Mouse (Mus musculus): ENCODE measurements around the gene Celf3.

The Celf3 gene

GRCm38 (mm10) chr3:94477981-94478422 lies at the start of gene Celf3:
TSS of gene Celf3 (plus strand) at chr3:94478295.
- no peak for DNase-seq (ENCODE audit: low read depth, low spot score)

DNA sequence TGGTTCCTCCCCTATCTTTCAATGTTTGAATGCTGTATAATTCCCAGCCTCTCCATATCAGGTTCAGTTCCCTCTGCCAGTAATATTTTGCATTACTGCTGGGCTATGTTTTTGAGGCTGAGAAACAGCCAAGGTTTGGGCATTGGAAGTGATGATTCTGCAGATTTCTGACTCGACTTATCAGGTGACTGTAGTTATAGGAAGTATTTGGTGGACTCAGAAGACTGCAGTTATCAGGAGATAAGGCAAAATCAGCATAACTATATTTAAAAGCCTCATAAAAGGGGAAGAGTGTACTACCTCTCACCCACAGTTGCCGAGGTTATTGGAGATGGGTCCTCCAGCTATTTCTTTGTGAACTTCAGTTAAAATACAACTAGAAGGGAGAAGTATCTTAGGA lies 47.1 kb upstream of the Celf3 start:
- no peak for DNase-seq (ENCODE audit: low read depth, low spot score)

DNA sequence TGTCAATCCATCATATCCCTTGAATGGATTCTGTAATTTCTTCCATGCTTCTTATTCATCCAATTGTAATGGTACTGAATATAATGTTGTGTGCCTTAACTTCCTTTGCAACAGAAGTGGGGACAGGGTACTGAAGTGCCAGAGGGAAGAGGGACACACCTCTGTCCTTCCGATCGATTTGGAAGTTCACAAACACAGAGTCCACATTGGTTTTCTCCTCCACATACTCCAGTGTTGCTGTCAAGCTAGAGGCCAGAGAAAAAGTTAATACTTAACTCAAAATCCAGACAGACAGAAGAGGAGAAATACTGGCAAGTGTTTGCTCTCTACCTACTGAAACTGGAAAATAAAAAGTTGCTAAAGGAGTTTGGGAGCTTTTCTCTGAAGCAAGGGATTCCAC lies 43.8 kb upstream of the Celf3 start:
- no peak for DNase-seq (ENCODE audit: low read depth, low spot score)

GRCm38 (mm10) chr3:94436420-94436819 lies 41.7 kb upstream of the Celf3 start:
- no peak for DNase-seq (ENCODE audit: low read depth, low spot score)

DNA sequence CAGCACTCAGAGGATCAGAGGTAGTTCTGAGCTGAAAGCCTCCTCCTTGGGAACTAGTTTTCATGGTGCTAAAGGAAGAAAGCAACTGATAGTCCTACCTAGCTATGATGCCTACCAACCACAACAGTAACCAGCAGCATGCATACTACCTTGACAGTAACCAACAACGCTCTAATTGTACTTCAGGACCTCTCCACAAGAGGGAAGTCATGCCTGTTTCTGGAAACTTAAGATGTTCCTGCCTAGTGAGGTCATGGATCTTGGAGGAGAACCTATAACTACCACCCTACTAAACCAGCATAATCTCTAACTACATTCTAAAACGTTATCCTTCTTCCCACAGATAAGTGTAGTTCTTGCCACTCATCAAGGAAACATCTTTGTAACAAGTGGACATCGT lies 36.9 kb upstream of the Celf3 start:
- peak; percentile 36 for DNase-seq (ENCODE audit: low read depth, low spot score)

- peak; percentile 96 for DNase-seq (ENCODE audit: low read depth, low spot score)
Observed at GRCm38 (mm10) chr3:94442951-94443596, 35.0 kb upstream of the Celf3 start, which contains the start of gene Mrpl9. TSS of gene Mrpl9 (plus strand) at chr3:94443318.

GRCm38 (mm10) chr3:94443597-94443964 lies 34.5 kb upstream of the Celf3 start, which contains the start of gene Oaz3:
TSS of gene Oaz3 (minus strand) at chr3:94443915.
- peak; percentile 70 for DNase-seq (ENCODE audit: low read depth, low spot score)

DNA sequence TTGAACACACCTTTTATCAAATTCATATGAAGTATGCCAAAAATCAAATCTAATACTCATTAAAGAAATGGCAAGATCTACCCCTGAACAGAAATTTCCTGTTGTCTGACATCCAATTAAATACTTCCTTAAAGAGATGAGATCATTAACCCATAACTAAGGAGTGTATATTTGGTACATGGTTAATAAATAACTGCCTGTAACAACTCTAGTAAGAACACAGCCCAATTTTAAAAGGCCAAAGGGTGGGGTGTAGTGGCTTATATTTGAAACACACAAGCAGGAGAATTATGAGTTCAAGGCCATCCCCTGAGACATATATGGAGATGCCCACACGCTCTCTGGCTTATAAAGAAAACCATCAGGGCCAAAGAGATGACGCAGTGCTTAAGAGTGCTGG lies 28.7 kb upstream of the Celf3 start:
- no peak for DNase-seq (ENCODE audit: low read depth, low spot score)

DNA sequence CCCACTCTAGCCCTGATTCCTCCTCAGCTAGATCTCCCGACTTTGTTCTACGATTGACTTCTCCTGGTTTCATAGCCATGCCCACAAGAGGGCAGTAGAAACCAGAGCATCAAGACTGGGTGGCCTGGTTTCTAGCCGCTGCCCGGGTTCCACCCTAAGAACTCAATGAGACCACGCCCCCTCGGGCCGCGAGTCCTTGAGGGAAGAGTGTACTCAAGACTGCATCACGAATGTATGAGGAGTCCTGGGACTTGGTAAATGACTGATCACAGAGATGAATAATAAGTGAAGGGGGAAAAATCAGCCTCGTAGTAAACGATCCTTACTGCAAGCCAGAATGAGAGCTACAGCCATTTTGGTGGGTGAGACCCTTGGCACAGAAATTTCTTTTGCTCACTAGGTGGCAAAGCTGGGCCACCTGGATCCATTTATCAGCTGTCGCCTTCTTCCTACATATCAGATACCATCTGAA lies 21.5 kb upstream of the Celf3 start:
- peak; percentile 77 for DNase-seq (ENCODE audit: low read depth, low spot score)

GRCm38 (mm10) chr3:94457055-94457454 lies 21.0 kb upstream of the Celf3 start:
- no peak for DNase-seq (ENCODE audit: low read depth, low spot score)

- DNase-seq (ENCODE audit: low read depth, low spot score), result no peak
Observed at GRCm38 (mm10) chr3:94459834-94460233, 18.3 kb upstream of the Celf3 start.

DNA sequence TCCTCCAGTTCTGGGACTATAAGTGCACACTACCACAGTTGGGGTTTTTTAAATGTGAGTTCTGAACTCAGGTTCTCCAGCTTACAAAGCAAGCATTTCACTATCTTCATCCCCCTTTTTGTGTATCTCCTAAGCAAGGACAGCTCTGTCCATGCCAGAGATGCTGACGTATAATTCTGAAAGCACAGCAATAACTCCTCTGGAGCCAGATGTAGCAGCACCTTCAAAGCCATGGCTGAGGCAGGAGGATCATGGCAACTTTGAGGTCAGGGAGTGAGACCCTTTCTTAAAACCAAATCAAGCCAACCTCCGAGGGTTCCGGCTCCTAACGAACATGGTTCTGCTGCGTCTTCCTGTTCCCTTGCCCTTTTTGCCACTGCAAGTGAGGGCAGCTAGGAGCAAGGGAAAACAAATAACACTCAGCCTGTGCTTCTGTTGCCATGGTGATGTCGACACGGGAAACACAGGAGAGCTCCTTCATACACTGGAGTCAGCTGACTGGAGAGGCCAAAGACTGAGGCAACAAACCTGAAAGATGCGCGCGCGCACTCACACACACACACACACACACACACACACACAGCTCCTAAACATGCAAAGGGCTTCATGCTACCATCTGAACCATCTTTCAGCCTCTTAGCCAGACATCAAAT lies 14.0 kb upstream of the Celf3 start:
- no peak for DNase-seq (ENCODE audit: low read depth, low spot score)

DNA sequence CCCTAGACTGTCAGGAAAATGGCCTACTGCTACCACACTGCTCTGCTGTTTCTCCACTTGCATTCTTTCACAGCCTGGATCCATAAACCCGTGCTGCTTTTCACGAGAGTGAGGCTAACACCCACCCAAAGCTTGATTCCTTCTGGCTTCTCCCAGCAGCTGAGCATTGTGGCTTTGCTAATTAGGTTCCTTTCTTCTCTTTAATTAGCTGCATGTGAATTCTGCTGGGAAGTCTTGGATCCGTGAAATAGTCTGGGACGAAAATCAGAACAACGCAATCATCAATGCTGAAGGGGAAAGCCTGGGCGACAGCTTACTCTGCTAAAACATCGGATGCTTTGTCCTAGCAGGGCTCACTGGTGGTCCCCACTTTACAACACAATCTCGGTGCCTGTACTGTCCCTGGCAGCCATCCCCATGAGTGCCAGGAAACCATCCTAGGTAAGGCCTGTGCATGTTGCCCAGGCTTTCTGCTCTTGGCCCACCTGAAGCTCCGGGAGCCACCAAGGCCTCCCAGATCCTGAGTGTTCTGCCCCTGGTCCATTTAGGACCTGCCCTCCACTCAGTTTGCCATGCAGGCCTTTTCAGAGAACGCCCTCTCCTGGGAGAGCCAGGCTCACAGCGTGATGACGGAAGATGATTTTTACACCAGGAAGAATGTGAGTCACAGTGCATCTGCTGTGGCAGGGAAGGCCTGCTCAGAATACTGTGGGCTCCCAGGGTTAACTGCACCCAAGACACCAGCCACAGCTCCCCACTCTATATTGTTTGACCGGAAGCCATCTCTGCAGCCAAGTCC lies 12.3 kb upstream of the Celf3 start:
- no peak for DNase-seq (ENCODE audit: low read depth, low spot score)

DNA sequence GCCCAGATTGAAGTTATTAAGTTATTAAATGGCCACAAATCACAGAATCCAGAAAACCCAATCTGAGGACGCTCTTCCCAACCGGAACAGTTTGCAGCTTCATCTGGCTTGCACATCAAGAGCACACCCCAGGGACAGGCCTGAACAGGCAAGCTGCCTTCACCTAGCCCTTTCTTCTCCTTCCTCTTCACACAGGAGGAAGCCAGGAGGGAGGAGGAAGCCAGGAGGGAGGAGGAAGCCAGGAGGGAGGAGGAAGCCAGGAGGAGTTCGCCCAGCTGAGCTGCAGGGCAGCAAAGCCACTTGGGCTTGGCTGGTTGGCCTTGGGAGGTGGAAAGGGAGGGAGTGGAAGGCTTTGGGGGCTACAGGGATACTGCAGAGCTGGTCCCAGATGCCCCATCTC lies 9.2 kb upstream of the Celf3 start:
- DNase-seq (ENCODE audit: low read depth, low spot score), result no peak

DNA sequence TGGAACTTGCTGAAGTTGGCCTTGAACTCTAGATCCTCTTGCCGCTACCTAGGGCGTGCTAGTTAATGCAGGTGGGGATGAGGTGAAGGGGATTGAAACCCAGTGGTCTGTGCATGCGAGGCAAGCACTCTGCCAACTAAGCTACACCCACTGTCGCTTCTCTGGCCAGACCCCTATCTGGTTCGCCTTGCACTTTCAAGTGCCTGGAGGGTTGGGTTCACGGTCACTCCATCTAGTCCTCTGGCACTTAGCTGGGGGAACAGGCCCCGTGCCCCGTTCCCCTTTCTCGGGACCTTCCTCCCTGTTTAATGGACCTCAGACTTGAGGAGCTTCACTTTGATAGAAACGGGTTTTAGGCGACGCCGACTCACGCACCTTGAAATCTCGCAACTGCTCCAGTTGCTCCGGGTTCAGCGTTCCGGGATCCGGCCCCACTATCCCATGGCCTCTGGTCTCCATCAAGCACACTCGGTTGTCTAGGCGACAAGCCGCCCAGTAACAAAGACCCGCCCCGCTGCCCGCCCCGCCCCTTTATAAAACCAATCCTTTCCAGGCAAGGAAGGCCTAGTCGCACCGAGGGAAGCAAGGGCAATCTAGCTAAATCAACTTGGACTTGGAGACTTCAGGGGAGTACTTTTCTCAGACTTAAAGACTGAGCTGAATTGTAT lies 5.5 kb upstream of the Celf3 start:
- DNase-seq (ENCODE audit: low read depth, low spot score), result no peak

DNA sequence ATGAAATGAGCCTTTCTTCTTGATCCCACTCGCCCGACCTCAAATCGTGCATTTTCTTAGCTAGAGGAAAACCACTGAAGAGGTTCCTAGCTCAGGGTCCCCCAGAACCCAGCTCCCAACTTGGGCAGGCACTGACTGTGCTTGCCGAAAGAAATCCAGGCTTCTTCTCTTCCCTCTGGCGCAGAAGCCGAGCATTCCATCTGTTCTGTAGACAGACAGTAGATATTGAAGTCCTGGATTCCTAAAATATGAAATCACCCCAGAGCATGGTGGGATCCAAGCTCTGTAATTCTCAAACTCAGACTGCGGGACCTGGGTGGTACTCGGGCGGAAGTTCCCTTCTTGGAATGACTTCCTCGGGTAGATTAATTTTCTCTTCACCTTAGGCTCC lies 5.0 kb upstream of the Celf3 start:
- no peak for DNase-seq (ENCODE audit: low read depth, low spot score)

DNA sequence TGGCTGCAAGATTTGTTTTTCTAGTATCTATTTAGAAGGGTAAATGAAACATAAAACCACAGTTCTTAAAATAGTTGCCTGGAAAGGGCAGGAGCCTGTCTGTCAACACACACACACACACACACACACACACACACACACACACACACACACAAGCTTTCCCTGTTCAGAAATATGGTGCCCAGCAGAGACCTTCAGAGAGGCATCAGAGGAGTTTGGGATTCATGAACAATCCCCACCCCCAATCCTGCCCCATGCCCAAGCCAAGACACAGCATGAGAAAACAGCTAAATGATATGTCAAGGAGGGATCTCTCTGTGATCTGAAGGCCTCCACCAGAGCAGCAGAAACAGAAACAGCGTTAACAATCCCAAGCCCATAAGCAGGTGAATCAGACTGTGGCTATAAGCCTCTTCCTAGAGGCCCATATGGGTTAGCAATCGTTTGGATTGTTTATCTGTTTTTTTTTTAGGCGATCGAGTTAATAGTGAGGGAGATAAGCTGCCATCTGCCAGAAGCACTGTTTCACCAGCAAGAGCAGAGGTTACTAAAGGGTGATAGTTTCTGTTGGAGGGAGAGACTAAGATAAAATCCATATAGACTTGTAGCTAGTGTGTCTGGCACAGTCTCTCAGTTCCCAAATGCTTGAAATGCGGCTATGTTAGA lies 4.4 kb upstream of the Celf3 start:
- DNase-seq (ENCODE audit: low read depth, low spot score), result no peak

DNA sequence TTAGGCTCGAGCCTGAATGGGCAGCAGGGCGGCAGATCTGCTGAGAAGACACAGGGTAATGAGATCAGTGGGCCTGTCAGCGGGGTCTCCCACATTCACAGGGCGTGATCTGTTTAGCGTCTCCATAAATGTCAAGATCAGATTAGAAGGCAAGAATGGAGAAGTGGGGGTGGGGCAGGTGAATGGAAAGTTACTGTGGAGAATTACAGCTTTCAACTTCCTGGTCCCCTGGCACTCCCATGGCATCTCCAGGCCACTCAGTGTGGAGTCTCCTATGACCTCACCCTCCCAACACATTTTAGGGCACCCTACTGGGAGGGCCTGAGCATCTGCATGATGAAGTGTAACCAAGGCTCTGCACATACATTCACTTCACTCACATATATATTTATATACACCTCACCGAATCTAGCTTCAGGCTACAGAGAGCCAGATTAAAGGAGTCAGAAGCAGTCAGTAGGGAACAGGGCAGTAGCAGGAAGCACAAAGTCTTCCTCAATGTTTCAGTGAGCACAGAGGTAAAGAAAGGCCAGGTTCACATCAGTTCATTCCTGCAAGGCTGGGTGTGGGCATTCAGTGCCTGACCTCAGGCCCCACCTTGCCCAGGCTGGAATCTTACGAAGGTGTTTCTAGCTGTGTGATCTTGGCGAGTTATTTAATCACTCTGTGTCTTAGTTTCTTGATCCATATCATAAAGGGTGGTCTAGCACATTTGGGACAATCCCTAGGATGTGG lies 1.6 kb upstream of the Celf3 start:
- no peak for DNase-seq (ENCODE audit: low read depth, low spot score)

DNA sequence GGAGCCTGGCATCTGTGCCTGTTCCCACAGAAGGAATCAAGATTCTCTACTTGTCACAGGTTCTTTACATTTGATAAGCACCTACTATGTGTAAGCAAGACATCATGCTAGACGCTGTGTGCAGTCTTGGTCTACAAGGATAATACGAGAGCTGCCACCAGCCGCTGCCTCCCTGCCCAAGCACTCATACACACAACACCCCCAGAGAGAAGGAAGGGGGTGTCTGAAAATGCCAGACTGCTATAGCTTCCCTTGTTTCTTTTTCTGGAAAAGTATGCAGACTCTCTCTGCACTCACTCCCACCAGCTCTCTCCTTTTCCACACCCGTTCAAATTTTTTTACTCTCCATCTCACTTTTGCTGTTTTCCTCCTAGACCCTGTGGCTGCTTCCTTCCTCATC lies 651 bp upstream of the Celf3 start:
- no peak for DNase-seq (ENCODE audit: low read depth, low spot score)

DNA sequence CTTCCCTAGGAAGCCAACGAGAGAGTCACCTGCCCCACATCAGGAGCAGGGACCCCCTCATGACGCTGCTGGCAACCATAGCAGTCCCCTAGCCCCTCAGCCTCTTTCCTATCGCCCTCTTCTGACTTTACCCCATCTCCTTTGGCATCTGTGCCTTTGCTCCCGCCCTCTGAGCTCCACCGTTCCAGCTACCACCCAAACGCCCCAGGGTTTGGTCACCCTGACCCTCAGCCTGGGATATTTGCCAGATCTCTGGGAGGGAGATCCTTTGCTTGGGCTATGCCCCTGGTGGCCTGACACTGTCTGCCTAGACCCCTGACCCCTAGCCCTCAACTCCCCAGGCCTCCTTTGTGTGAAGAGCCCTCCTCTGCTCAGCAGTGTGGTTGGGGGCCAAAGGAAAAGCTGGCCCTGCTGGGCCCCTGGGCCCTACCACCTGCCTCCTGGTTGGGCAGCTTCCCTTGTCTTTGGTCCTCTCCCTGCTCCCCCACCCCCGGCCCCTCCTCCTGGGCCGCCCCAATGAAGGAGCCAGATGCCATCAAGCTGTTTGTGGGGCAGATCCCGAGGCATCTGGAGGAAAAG lies 585 bp downstream of the Celf3 start:
- DNase-seq (ENCODE audit: low read depth, low spot score), result no peak
